Mouse (Mus musculus): Measurements from ENCODE around the gene Mettl8. TPM values are rescaled to one million over a fixed set of nuclear protein-coding genes. Genes with fewer than 3 reads are reported as not detected.

Mettl8 gene
- polyA plus RNA-seq, 1 experiment from 2014 or later = 26.1 TPM

Other genes starting within 250 kb of the Mettl8 start
- gene Tlk1, start 229.9 kb downstream of the Mettl8 start, polyA plus RNA-seq (2014; fragmentation: Nextera tagmentation; extraction: Ambion mirVana) = 36.8 and 45.4 TPM in 2 replicates
- gene Dcaf17, start 255 bp downstream of the Mettl8 start, polyA plus RNA-seq (2014; fragmentation: Nextera tagmentation; extraction: Ambion mirVana) = 40.8 and 42.4 TPM in 2 replicates
- 0.34 and 0.54 TPM in 2 replicates for gene Cybrd1, start 62.3 kb upstream of the Mettl8 start, polyA plus RNA-seq (2014; fragmentation: Nextera tagmentation; extraction: Ambion mirVana)
- 166 and 195 TPM in 2 replicates for gene Dync1i2, start 156.1 kb upstream of the Mettl8 start, polyA plus RNA-seq (2014; fragmentation: Nextera tagmentation; extraction: Ambion mirVana)